Mouse (Mus musculus) midbrain, postnatal 0 days (tissue): Measurements from ENCODE around the gene Rnf213. TPM values are rescaled to one million over a fixed set of nuclear protein-coding genes. Genes with fewer than 3 reads are reported as not detected.

Experiments
- ATAC-seq: fragments of 200-750 bp; cut with Nextera tagmentation; 2 replicates; pipeline ENCODE4 v1.8.0; 2017; ENCODE audit warnings: moderate number of reproducible peaks, mild to moderate bottlenecking, moderate TSS enrichment, moderate library complexity; ENCODE audit not compliant: low FRiP score
- DNase-seq: peaks from one replicate; pipeline ENCODE4 v3.0.0-alpha.2; 2015; ENCODE audit warnings: low spot score
- H3K27ac ChIP-seq: fragments of 300-500 bp; sonication (generic); 2 replicates; pipeline ENCODE4 v1.5.1; 2014; ENCODE audit warnings: low read depth, mild to moderate bottlenecking, low read length, mixed read lengths
- H3K27me3 ChIP-seq: fragments of 300-500 bp; sonication (generic); 2 replicates; pipeline ENCODE4 v1.6.1; 2014; ENCODE audit warnings: low read length, control low read depth, mixed read lengths; ENCODE audit not compliant: insufficient read depth
- H3K36me3 ChIP-seq: fragments of 300-500 bp; sonication (generic); 2 replicates; pipeline ENCODE4 v1.6.1; 2014; ENCODE audit warnings: low read length, control low read depth, mixed read lengths; ENCODE audit not compliant: insufficient read depth
- H3K4me1 ChIP-seq: fragments of 300-500 bp; sonication (generic); 2 replicates; pipeline ENCODE4 v1.6.1; 2014; ENCODE audit warnings: mild to moderate bottlenecking, control low read depth, antibody characterized with exemption, low read length, mixed read lengths; ENCODE audit not compliant: insufficient read depth
- H3K4me2 ChIP-seq: fragments of 300-500 bp; sonication (generic); 2 replicates; pipeline ENCODE4 v1.6.1; 2014; ENCODE audit warnings: low read depth, mild to moderate bottlenecking, low read length, mixed read lengths; ENCODE audit not compliant: poor library complexity, severe bottlenecking
- H3K4me3 ChIP-seq: fragments of 300-500 bp; sonication (generic); 2 replicates; pipeline ENCODE4 v1.5.1; 2014; ENCODE audit warnings: low read depth, mild to moderate bottlenecking, low read length, moderate library complexity
- H3K9ac ChIP-seq: fragments of 300-500 bp; sonication (generic); replicated peaks from 2 replicates; pipeline ENCODE4 v1.6.1; 2014; ENCODE audit warnings: mild to moderate bottlenecking, low read length, moderate library complexity, mixed read lengths; ENCODE audit not compliant: poor library complexity, severe bottlenecking
- H3K9me3 ChIP-seq: fragments of 300-500 bp; sonication (generic); 2 replicates; pipeline ENCODE4 v1.6.1; 2016; ENCODE audit warnings: low read length, control low read depth
- CTCF ChIP-seq: IDR thresholded peaks from 2 replicates; pipeline ENCODE4 v1.5.1; 2016; ENCODE audit warnings: antibody characterized with exemption, mild to moderate bottlenecking
- WGBS: fragments of 180-500 bp; shearing (Covaris S2); extraction: QIAGEN DNeasy Blood & Tissue Kit; methylation state at CpG from one replicate; pipeline ENCODE4 v1.1.7; 2014; 5-methylcytosine and 5-hydroxymethylcytosine counted together
- polyA plus RNA-seq: library from polyadenylated mRNA; unstranded; fragments of >200 nt; fragmentation: Nextera tagmentation; extraction: Ambion mirVana; gene quantifications from 2 replicates; pipeline ENCODE4 v1.2.1, GENCODE M21; 2015
- total RNA-seq: library from RNA; depleted of rRNA; stranded (reverse); fragments of >200 nt; gene quantifications from 2 replicates; pipeline ENCODE4 v1.2.3, GENCODE M21; 2014

The Rnf213 gene
- total and polyA plus RNA-seq, 2 experiments from 2014 or later, result 0.74 to 6.9 TPM

DNA sequence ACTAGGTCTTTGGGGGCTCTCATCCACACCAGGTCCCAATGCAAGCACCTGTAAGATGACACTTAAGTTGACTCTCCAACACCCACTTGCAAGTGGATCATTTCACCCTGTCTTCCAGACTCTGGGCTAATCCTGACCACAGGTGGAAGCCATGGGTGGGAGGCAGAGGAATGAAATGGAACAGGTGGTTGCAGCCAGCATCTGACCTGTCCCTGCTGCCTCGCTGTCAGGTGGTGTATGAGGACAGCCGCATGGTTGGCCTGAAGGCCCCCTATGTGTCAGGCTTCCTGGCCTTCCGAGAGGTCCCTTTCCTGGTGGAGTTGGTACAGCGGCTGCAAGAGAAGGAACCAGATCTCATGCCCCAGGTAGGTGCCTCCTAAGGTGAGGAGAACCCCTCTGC is 106.4 kb downstream of the Rnf213 start:
- ATAC-seq, result no peak
- Histone ChIP-seq H3K4me2 (no peak overlapping the region), H3K4me3 (no peak overlapping the region), H3K9me3 (no peaks in the 10 kb centered on the region), H3K36me3 (peaks cover 24% of the 10 kb centered on the region), H3K27me3 (no peaks in the 10 kb centered on the region), H3K9ac (no peak overlapping the region), H3K4me1 (no peaks in the 10 kb centered on the region), H3K27ac (no peak overlapping the region)
- WGBS, result 93% methylated on average over 4 of the region's 4 CpGs
- no peak for DNase-seq
- no peak for TF ChIP-seq CTCF

GRCm38 (mm10) chr11:119500011-119500410 is 107.1 kb downstream of the Rnf213 start:
- DNase-seq, result no peak
- no peak for ATAC-seq
- Histone ChIP-seq H3K4me2 (no peak overlapping the region), H3K36me3 (peaks cover 27% of the 10 kb centered on the region), H3K4me3 (no peak overlapping the region), H3K9me3 (no peaks in the 10 kb centered on the region), H3K27ac (no peak overlapping the region), H3K27me3 (no peaks in the 10 kb centered on the region), H3K4me1 (no peaks in the 10 kb centered on the region), H3K9ac (no peak overlapping the region)
- 79% methylated on average over 2 of the region's 2 CpGs for WGBS
- no peak for TF ChIP-seq CTCF

GRCm38 (mm10) chr11:119503675-119504074 is 110.8 kb downstream of the Rnf213 start:
- DNase-seq (peak; percentile 76), ATAC-seq (peak; percentile 77; the same call in 1 of the 2 replicates)
- H3K27ac ChIP-seq, result no peak overlapping the region
- H3K4me2 ChIP-seq, result no peak overlapping the region
- H3K36me3 ChIP-seq, result peaks cover 50% of the 10 kb centered on the region
- no peaks in the 10 kb centered on the region for H3K27me3 ChIP-seq
- no peaks in the 10 kb centered on the region for H3K4me1 ChIP-seq
- H3K4me3 ChIP-seq, result no peak overlapping the region
- H3K9ac ChIP-seq, result no peak overlapping the region
- peak; percentile 98 for TF ChIP-seq CTCF
- no peaks in the 10 kb centered on the region for H3K9me3 ChIP-seq

- Histone ChIP-seq H3K4me3 (no peak overlapping the region), H3K4me1 (no peaks in the 10 kb centered on the region), H3K9me3 (no peaks in the 10 kb centered on the region), H3K4me2 (no peak overlapping the region), H3K36me3 (peaks cover 40% of the 10 kb centered on the region), H3K9ac (no peak overlapping the region), H3K27me3 (no peaks in the 10 kb centered on the region), H3K27ac (no peak overlapping the region)
- DNase-seq (no peak), ATAC-seq (no peak)
- TF ChIP-seq CTCF, result no peak
- WGBS, result 92% methylated on average over 4 of the region's 4 CpGs
Observed at GRCm38 (mm10) chr11:119506386-119506785, 113.5 kb downstream of the Rnf213 start.

- no peaks in the 10 kb centered on the region for H3K4me1 ChIP-seq
- no peak overlapping the region for H3K27ac ChIP-seq
- TF ChIP-seq CTCF, result no peak
- DNase-seq (no peak), ATAC-seq (no peak)
- peaks cover 27% of the 10 kb centered on the region for H3K36me3 ChIP-seq
- no peak overlapping the region for H3K9ac ChIP-seq
- H3K9me3 ChIP-seq, result no peaks in the 10 kb centered on the region
- WGBS, result 83% methylated on average over 8 of the region's 8 CpGs
- H3K4me3 ChIP-seq, result no peak overlapping the region
- no peak overlapping the region for H3K4me2 ChIP-seq
- no peaks in the 10 kb centered on the region for H3K27me3 ChIP-seq
Observed at GRCm38 (mm10) chr11:119507772-119508171, 114.9 kb downstream of the Rnf213 start.

GRCm38 (mm10) chr11:119509165-119509776 is 116.4 kb downstream of the Rnf213 start:
- DNase-seq, result peak; percentile 26
- Histone ChIP-seq H3K4me1 (peaks cover 3% of the 10 kb centered on the region; the same call in 1 of the 2 replicates), H3K27ac (no peak overlapping the region), H3K4me3 (no peak overlapping the region), H3K36me3 (peaks cover 27% of the 10 kb centered on the region), H3K27me3 (no peaks in the 10 kb centered on the region), H3K4me2 (no peak overlapping the region), H3K9me3 (no peaks in the 10 kb centered on the region), H3K9ac (no peak overlapping the region)
- no peak for ATAC-seq
- 26% methylated on average over 5 of the region's 5 CpGs for WGBS
- no peak for TF ChIP-seq CTCF
